Mouse (Mus musculus) large intestine, adult 2 months (tissue): ENCODE data around the gene Slc16a1. TPM values are rescaled to one million over a fixed set of nuclear protein-coding genes. Genes with fewer than 3 reads are reported as not detected.

ENCODE experiments used
- DNase-seq: peaks from one replicate; pipeline ENCODE4 v3.0.0-alpha.2; 2012; ENCODE audit warnings: low read depth, low spot score
- WGBS: fragments of 180-500 bp; shearing (Covaris S2); methylation state at CpG from one replicate; pipeline ENCODE4 v1.1.7; 2018; 5-methylcytosine and 5-hydroxymethylcytosine counted together
- polyA plus RNA-seq: library from polyadenylated mRNA; depleted of rRNA; stranded (reverse); fragments of >200 nt; gene quantifications from 2 replicates; pipeline ENCODE4 v1.2.3, GENCODE M21; 2012; rRNA removed

Gene Slc16a1
- polyA plus RNA-seq: 26.8 and 33.6 TPM in 2 replicates

DNA sequence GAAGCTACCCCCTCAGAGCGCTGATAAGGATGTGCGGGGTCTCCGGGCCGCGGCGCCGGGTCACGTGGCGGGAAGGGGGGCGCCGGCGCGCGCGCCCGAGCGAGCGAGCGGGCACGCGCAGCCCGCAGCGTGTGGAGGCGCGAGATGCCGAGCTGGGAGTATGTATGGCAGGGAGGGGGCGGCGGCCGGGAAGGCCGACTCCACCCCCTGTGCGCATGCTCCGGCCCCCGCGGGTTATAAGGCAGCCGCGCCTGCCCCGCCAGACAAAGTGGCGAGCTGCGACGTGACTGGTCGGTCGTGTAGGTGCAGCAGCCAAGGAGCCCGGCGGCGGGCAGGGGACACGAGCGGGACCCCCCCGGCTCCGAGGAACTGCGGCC lies at the start of gene Slc16a1:
TSS of gene Slc16a1 (plus strand) at position 266 of the 377 bp plus-strand sequence.
- under 1% methylated on average over 50 of the region's 50 CpGs for WGBS
- no peak for DNase-seq

DNA sequence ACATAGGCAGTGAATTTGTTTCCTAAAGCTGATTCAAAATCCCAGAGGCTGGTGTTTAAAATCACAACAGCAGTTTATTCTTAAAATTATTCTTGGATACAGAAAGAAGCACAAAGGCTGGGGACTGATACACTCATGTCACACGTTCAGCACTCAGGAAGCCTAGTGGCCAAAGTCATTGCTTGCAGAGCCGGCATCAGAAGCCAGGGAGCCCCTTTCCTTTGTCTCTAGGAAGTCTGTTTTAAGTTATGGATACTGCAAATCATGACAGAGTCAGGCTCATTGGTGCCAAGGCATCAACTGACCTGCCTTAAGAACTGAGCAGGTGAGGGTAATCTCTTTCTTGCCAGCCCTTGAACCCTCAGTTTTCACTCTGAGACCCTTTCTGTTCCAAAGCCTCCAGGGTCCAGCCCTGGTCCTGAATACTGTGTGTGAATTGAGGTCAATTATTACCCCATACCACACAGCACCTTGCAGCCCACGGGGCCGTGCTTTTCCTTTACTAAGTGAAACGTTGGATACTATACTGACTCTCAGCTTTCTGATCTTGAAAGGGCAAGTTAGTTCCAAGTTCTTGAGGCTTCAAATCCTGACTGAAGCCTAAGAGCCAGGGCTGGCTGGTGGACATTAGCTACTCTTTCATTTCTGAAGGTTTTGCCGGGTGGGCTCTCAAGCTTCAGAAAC lies 41.9 kb upstream of the Slc16a1 start:
- DNase-seq: no peak
- 50% methylated on average over 6 of the region's 6 CpGs for WGBS

DNA sequence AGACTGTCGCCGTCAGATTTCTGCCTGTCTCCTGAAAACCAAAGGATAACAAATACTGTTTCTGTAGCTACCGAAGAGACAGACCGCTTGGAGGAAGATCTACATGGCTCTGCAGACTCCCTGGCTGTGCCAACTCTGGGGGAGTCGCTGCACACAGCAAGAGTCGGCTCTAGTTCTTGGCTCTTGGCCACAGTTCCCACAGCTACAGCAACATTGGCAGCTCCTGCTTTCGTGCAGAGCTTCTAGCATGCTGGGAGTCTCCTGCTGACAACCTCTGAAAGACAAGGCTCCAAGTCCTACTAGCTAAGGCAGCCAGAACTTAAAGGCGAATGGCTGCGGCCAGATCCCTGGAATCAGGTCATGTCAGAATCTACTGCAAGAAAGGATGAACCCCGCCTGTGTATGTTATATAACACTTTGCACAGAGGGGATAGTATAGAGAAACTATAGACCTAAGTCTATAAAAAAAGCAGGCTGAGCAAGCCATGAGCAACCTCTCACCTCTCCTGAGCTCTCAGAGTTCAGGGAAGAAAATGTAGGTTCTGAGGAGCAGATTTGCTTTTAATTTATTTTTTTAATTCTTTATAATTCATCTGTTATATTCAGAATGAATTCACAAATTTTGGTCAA lies 41.2 kb upstream of the Slc16a1 start:
- DNase-seq: no peak
- 59% methylated on average over 10 of the region's 10 CpGs for WGBS

DNA sequence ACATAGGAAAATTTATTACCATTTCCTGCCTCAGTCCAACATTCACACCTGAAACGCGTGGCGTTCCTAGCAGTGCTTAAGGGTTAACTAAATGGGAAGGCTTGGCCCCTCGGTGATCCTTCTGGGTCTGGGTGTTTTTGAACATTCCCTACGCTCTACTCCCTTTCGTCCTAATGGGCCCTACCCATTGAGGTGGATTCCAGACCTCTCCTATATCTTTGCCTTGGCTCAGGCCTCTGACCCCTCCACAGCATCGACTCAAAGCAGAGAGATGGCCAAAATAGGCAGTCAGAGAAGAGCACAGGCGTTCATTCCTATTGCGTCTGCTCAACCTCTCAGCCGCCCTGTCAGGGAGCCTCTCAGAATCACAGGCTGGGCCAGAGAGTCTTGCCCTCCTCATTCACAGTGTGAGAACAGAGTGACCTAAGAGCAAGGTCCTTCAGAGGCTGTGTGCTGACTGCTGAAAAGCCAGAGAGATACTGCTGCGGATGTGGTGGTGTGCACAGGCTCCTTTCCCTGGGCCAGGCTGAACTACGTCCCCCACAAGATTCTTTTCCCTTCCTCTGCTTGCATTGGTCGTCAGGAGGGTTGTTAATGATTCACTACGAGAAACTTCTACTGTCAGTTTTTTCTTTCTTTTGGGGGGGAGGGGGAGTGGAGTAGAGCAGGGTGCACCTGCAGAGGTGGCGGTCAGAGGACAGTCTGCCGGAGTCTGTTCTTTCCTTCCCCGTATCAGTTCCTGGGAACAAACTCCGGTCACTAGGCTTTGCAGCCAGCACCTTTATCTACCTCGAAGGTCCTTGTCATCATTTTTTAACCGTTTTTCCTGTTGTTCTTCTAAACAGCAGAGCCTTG lies 38.9 kb upstream of the Slc16a1 start:
- DNase-seq: no peak
- 33% methylated on average over 20 of the region's 20 CpGs for WGBS

DNA sequence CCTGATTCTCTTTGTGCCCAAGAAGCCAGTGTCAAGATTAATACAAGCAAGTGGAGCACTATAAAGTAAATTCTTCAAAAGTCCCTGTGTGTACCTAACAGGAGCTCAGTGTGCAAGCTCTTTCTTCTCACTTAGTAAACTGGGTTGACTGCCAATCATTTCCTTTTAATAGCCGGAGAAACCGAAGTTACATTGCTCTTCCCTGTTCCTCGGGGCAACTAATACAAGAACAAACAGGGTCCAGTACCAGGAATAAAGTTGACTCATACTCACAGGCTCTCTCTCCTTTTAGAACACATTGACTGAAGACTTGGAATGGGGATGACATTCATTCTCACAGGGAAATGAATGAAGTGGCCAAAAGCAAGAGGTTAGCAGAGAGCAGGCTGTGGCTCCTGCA lies 37.8 kb upstream of the Slc16a1 start:
- 30% methylated on average over 3 of the region's 3 CpGs for WGBS
- DNase-seq: no peak

DNA sequence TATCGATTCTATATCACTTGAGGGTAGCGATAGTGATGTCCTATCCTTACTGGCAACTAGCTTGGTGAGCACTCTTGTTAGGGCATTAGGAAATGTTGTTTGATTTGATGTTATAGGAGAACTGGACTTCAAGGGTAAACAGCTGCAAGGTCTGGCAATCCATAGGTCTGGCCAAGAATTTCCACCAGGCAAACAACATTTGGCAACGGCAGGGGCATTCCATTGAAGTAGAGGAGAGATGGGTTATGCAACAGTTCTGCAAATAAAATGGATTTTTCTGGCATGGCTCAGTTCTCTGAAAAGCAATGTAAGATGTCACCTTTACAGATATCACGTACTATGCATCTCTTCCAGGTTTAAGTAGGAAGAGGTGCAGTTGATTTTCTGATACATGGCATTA lies 36.8 kb upstream of the Slc16a1 start:
- DNase-seq: no peak
- WGBS: 68% methylated on average over 4 of the region's 4 CpGs

DNA sequence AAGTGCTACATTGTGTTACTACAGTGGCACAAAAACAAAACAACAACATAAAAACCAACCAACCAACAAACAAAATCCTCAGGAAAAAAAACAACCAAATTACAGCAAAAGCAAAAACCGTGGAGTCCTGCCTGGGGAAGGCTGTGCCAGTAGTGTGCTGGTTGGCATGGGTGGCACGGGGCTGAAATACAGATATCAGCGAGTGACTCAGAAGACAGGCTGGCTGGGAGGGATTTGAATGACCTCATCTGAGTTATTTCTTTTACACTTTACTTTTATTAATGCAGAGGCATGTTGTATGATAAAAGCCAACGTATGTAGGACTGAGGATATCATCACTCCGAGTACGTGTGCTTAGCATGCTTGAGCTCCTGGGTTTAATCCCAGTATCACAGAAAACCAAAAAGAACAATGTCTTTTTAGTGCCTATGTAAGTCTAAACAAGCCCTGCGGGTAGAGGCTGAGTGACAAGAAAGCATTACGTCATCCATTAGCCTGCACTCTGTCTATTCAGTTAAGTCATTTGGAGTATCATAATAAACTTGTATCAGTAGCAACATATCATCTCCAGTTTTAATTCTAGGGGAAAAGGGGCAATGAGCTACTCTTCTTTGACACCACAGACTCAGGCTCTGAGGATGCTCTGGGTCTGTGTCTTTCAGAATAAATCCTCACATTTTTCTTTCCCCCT lies 28.6 kb upstream of the Slc16a1 start:
- no peak for DNase-seq
- 77% methylated on average over 8 of the region's 8 CpGs for WGBS

DNA sequence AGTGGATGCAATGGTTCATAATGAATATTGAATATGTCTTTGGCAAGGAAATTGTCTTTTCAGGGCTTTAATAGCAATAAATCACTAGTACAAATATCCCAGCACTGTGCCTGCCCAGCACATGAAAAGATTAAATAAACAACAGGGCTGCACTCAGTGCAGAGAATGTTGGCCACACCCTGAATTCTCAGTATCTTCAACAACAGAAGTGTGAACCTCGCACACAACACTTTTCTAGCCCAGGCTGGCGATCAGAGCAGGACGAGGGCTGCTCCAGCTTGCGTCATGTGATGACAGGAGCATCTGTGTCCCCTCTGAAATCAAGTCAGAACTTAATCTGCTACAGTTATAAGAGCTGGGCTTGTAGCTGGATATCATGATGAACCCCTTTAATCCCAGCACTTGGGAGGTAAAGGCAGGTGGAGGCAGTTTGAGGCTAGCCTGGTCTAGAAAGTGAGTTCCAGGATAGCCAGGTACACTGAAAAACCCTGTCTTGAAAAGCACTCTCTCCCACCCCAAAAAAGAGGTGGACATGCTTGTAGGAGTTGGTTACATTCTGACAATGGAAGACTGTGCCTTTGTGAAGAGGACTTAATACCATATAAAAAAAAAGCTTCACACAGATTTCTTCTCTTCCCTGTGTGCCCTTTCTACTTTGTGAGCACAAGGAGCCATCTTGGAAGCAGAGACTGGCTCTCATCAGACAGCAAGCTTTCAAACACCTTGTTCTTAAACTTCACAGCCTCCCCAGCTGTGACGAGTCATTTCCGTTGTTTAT lies 27.8 kb upstream of the Slc16a1 start:
- no peak for DNase-seq
- WGBS: 62% methylated on average over 6 of the region's 6 CpGs

DNA sequence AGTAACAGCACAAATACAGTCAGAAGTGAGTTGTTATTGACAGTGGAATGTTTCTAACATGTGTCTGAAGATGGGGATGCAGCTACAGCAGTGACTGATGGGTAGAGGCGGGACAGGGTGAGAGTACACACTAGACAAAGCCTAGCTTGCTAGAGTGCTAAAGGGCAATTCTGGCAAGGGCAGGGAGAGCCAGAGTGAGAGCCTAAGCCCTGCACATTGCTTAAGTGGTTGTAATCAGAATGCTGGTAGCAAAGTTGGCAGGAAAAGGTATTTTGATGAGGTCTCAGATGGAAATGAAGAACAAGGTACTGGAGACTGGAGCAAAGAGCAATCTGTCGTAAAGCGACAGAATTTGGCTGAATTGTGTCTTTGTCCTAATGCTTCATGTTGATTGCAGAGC lies 26.5 kb upstream of the Slc16a1 start:
- DNase-seq: no peak
- WGBS: 48% methylated on average over 3 of the region's 3 CpGs

DNA sequence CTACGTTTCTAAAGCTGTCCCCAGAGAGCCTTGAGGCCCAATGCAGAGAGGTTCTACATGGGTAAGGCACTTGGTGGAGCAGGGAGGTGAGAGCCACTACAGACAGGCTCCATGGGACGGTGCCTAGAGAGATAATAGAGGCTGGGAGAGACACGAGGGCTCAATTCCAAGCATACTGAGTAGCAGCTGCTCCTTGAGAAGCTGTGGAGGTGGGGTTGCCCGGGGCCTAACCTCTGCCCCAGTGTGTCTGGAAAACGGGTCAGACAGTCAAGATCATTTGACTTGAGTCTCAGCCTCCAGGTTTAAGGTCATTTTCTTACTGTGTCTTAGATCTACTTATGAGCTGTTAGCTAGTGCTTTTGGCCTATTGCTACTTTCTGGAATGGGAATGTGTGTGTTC lies 25.4 kb upstream of the Slc16a1 start:
- 49% methylated on average over 5 of the region's 5 CpGs for WGBS
- no peak for DNase-seq

DNA sequence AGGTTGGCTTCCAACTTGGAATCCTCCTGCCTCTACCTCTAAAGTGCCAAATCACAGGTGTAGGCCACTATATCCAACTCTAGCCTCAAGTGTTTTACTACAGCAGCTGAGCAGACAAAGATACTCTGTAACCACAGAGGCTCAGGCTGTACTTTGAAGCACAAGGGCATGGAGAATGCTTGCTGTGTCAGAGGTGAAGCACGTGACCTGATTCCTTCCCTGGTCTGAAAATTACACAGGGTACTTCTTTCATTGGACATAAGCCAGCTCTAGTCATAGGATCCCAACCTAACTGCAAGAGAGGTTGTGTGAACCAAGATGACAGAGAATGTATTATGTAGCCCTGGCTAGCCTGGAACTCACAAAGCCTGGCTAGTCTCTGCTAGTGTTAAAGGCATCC lies 24.4 kb upstream of the Slc16a1 start:
- WGBS: 69% methylated on average over 1 of the region's 1 CpGs
- no peak for DNase-seq

DNA sequence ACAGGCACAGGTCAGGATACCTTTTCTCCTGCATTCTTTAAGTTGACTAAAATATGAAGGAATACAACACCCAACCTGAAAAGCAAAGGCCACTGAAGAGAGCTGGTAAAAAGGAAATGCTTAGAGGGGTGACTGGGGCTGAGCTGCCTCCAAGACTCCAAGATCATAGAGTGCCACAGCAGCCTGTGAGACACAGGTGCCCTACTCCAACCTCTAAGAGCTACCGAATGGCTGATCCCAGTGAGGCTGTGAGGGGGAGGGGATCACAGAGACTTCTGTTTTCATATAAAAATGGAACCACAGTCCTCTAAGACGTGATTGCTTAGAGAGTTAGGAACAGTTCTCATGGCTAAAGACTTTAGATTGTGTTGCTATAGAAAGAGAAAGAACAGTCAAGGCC lies 23.3 kb upstream of the Slc16a1 start:
- 66% methylated on average over 2 of the region's 2 CpGs for WGBS
- DNase-seq: no peak

DNA sequence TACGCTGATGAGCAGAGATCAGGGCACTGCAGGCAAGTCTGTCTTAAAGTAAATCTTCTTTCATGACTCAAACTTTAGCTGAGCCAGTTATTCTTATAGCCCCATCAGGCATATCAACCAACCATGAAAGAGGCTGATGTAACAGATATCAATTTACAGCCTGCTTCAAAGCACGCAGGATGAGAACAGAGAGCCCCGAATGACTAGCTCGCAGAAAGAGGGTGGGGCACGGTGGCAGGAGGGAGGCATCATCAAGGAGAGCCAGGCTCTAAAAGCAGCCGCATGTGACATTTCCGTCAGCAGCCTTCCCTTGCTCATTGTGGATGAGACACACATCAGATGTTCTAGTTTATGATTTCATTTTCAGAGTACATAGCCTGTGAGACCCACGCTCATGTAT lies 22.3 kb upstream of the Slc16a1 start:
- 21% methylated on average over 8 of the region's 8 CpGs for WGBS
- DNase-seq: no peak

DNA sequence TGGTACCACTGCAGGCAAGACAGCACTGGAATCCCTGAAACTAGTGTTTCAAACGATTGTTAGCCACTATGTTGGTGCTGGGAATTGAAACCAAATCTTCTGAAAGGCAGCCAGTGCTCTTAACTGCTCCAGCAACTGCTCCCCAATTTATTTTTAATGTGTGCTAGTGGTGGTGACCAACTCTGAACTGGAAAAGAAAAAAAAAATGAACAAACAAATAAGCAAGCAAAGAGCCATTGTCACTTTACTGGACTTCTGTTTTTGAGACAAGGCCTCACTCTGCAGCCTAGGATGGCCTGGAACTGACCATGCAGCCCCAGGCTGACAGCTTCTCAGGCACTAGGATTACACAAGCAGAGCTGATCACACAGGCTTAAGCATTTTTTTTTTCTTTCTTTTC lies 16.6 kb upstream of the Slc16a1 start:
- DNase-seq: no peak
- WGBS: 31% methylated on average over 1 of the region's 1 CpGs

DNA sequence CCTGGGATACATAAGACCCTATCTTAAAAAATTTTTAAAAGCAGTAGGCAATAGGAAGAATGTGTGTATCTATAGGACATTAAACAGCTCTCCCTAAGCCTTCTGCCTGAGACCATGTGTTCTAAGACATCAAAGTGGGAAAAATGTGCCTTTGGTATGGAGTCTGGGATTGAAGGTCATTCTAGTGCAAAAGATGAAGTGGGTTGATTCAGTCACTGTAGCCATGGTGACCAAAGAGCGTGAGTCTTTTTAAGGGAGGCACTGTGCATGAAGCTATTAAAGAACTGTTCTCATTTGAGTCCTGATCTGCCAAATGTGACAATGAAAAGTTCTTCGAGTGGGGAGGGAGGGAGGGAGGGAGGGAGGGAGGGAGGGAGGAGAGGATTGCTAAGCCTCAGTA lies 8.7 kb upstream of the Slc16a1 start:
- DNase-seq: no peak
- WGBS: 59% methylated on average over 2 of the region's 2 CpGs

DNA sequence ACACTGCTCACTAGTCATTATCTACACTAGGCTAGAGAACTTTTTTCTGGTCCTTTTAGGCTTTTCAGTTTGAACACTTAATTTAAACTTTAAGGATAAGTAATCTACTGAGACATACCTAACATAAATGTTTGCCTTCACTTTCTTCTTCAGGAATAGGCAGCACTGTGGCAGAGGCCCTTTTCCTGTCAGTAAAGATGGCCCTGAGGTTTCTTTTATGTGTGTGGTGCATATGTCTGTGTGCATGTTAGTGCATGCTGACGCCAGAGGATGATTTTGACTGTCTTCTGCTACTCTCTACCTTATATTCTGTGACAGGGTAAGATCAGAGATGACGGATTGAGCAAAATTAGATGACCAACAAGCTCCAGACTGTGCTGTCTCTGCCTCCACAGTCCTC lies 7.5 kb upstream of the Slc16a1 start:
- DNase-seq: no peak
- 92% methylated on average over 2 of the region's 2 CpGs for WGBS

DNA sequence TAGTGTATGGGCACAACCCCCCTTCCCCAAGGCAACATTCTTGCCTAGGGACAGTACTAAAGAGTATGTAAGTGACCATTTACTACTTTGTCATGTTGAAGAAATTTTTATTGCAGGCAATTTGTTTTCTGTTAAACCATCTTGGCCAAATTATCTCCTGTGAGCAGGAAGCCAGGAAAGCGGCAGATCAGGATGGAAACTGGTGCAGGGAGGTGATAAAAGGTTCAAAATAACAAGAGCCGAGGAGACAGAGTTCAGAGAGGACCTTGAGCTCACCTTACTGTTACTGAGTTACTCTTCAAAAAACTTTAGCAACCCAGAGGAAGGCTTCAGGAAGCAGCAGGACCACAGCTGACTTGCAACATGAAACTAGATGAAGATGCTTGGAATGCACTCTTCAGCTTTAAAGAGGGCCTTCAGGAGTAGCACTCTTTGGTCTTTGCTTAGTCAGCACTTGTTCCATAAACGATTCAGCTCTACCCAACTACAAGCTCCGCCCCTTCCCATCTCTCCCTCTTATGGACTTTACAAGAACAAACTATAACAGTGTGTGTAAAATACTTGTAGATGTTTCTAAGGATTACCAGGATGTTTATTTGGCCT lies 5.8 kb upstream of the Slc16a1 start:
- WGBS: 44% methylated on average over 4 of the region's 4 CpGs
- no peak for DNase-seq

DNA sequence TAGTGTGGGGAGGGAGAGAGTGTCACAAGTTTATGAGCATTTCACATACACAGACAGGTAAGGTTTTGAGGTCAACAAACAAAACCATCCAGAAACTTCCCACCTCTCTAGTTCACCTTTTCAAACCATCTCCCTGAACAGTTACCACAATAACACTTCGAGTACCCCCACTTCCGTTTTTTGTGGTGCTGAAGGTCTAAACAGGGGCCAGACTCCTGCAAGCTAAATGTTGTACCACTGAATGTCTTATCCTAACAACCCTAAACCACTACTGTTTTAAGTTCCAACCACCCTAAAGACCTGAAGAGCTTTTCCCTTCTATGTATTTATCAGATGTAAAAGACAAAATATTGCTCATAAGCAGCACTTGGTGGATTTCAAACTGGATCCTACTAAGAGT lies 2.0 kb upstream of the Slc16a1 start:
- no peak for DNase-seq
- 89% methylated on average over 2 of the region's 2 CpGs for WGBS
